Mouse (Mus musculus): ENCODE measurements at regions not wholly inside any gene's neighbourhood (a gene's known extent, or its start where the extent isn't known, plus 50 kb on each side); places are given as distances from the start of the nearest gene placed in this dataset.

DNA sequence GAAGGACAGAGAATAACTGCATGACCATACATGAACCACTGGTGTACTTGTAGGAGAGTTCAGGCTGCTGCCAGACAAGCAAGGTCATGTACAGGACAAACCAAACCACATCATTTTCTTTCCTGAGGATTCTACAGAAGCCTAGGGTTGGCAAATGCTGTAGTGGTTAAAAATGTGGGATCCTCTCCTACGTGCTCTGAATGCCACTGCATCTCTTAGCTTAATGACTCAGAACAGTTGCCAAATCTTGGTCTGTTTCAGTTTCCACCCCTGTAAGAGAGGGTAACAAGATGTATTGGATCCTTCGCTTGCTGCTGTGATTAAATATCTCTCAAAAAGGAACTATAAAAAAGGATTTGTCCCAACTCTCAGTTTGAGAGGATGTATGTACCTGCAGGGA, 938.1 kb downstream of the 4930444P10Rik start:
- DNase-seq (ENCODE audit: low read depth, low spot score), result peak; percentile 23

DNA sequence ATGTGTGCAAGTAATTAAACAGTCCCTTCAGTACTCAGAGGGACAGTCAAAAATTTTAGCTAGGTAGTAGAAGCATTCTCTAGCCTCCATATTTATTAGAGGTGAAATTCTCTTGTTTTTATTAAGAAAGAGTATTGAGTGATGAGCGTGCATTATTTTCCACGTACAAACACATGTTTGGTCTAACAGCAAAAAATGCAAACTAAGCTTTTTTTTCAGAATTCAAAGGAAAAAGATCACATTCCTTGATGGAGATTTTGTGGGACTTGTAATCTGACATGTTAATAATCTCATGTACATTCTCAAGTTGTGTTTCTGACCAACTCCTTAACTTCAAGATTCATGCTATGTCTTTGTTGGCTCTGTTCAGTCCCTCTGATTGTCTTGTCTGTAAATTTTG, 939.2 kb downstream of the 4930444P10Rik start:
- no peak for DNase-seq (ENCODE audit: low read depth, low spot score)

- no peak for DNase-seq (ENCODE audit: low read depth, low spot score)
These were observed 949.1 kb downstream of the 4930444P10Rik start for GRCm38 (mm10) chr1:15143922-15144591.

DNA sequence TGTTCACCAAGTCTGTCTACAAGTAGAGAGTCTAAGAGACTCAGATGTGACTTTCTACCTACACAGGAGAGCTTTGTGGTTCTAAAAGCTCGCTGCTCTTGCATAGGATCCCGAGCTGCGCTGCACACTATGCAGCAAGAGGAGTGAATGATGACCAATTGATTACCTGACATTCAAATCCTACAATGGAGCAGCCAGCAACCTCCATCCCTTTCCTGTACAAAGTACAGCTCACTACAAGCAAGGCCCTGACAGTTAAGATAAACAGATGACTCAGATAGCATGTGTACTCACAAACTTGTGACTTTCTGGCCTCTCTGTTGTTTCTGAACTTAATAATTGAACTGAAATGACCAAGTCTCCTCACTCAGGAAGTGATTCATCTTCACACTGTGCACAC, 974.7 kb downstream of the 4930444P10Rik start:
- no peak for DNase-seq (ENCODE audit: low read depth, low spot score)

GRCm38 (mm10) chr1:15111420-15111819, 981.7 kb downstream of the 4930444P10Rik start:
- no peak for DNase-seq (ENCODE audit: low read depth, low spot score)

DNA sequence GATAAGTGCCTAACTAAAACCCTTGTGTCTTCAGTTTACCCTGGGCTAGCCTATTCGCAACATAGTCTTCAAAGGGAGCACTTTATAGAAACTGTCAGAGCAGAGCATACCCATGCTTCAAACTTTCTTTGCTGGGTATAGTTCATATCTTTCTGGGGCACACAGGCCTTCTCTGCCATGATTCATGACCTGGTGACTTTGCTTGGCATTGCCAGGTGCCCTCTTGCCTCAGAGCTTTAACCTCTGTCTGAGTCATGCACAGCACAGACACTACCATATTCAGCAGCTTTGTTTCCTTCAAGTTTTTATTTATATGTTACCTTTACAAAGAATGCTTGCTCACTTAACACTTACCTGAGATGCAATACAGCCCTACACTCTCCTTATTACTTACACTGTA, 1022.8 kb downstream of the 4930444P10Rik start:
- DNase-seq (ENCODE audit: low read depth, low spot score), result no peak

- no peak for DNase-seq (ENCODE audit: low read depth, low spot score)
These were observed 1059.1 kb downstream of the 4930444P10Rik start for GRCm38 (mm10) chr1:15034047-15034446.

DNA sequence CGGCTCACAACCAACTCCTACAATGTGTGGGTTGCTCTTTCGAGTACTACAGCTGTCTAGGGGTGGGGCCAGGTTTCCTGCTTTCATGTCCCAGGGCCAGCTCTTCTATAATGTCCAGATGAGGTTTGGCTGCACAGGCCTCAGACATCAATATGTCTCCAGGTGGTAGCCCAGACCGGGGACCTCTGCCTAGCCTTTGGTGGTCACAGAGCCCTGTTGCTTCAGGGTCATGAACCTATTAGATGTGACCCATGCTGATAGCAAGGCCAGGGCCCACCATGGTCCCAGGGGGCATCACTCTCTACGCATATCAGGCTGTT, 1074.7 kb downstream of the 4930444P10Rik start:
- no peak for DNase-seq (ENCODE audit: low read depth, low spot score)

- no peak for DNase-seq (ENCODE audit: low read depth, low spot score)
These were observed 1075.3 kb downstream of the 4930444P10Rik start for GRCm38 (mm10) chr1:15017689-15018459.

GRCm38 (mm10) chr1:15007663-15008344, 1085.3 kb downstream of the 4930444P10Rik start:
- peak; percentile 29 for DNase-seq (ENCODE audit: low read depth, low spot score)

DNA sequence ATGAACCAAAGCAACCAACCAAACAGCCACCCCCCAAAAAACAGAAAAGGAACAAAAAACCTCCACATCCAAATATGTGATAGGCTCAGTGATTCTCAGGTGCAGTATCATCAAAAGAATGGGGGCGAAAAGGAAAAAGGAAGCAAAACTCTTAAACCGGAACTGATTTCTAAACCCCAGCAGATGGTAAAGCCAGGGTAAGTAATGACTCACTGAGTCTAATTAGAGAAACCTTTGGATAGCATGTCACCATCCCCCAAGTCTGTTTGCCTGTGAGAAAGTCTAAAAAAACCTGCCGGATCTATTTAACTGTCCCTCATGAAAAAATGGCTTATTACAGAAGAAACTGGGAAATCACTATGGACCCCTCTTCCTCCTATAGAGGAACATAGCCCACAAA, 1097.8 kb downstream of the 4930444P10Rik start:
- DNase-seq (ENCODE audit: low read depth, low spot score), result no peak

DNA sequence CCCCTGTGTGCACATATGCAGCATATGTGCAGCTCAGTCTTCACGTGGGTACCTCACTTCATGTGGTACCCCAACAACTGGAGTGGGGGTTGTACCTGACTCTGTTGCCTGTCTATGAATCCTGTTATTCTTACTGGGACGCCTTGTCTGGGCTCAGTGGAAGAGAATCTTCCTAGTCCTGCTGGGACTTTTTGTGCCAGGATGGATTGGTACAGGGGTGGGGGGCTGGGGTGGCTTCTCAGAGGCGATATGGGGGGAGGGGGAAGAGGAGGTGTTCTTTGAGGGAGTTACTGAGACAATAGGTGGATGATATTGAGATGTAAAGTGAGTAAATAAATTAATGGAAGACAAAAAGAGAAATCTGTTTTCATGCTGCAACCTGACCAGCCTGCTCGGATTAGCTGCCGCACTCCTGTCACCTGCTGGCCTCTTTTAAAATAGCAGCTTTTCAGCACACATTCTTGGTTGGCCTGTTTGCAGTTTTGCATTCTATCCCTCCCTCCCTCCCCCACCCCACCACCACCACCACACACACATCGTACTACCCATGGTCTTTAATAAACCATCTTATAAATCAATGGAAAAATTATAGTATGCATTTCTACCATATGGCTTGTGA, 1112.9 kb downstream of the 4930444P10Rik start:
- DNase-seq (ENCODE audit: low read depth, low spot score), result no peak
